Mouse (Mus musculus) layer of hippocampus, postnatal 10 days (tissue): ENCODE results near the gene Phf21a. TPM values are rescaled to one million over a fixed set of nuclear protein-coding genes. Genes with fewer than 3 reads are reported as not detected.
A peak's percentile ranks its signal among the peaks of the same experiment; 100 is the strongest.

Experiments
- DNase-seq, 2 experiments: peaks; one replicate each; pipeline ENCODE4 v3.0.0; 2021; ENCODE audit warnings: low spot score in 2 of 2
- total RNA-seq, 2 experiments: library from RNA; stranded (reverse); gene quantifications; 2 replicates each; pipeline ENCODE4 v1.2.3; 2021

Gene Phf21a
- total RNA-seq, 2 experiments from 2014 or later: 75.5 to 83.7 TPM

- DNase-seq: no peak
Observed at GRCm38 (mm10) chr2:92279398-92279797, 186.5 kb downstream of the Phf21a start.

GRCm38 (mm10) chr2:92285597-92285996 is 192.7 kb downstream of the Phf21a start:
- peak; percentile 43 to 59 for DNase-seq

- DNase-seq: no peak
Observed at GRCm38 (mm10) chr2:92289335-92289734, 196.4 kb downstream of the Phf21a start.

- no peak for DNase-seq
Observed at GRCm38 (mm10) chr2:92291526-92291925, 198.6 kb downstream of the Phf21a start.

GRCm38 (mm10) chr2:92296402-92296801 is 203.5 kb downstream of the Phf21a start:
- DNase-seq: peak; percentile 87 to 88

- no peak for DNase-seq
Observed at GRCm38 (mm10) chr2:92299896-92300295, 207.0 kb downstream of the Phf21a start.

GRCm38 (mm10) chr2:92301849-92302607 is 209.1 kb downstream of the Phf21a start:
- no peak for DNase-seq

- DNase-seq: no peak
Observed at GRCm38 (mm10) chr2:92312542-92312941, 219.6 kb downstream of the Phf21a start.

- no peak for DNase-seq
Observed at GRCm38 (mm10) chr2:92314031-92314430, 221.1 kb downstream of the Phf21a start.

GRCm38 (mm10) chr2:92316652-92317051 is 223.7 kb downstream of the Phf21a start:
- DNase-seq: no peak

- DNase-seq: no peak
Observed at GRCm38 (mm10) chr2:92317228-92317627, 224.3 kb downstream of the Phf21a start.

- DNase-seq: peak in 1 of 2 experiments; percentile 36
Observed at GRCm38 (mm10) chr2:92322669-92323068, 229.8 kb downstream of the Phf21a start.

GRCm38 (mm10) chr2:92325676-92326075 is 232.8 kb downstream of the Phf21a start:
- DNase-seq: no peak

- DNase-seq: no peak
Observed at GRCm38 (mm10) chr2:92326221-92326620, 233.3 kb downstream of the Phf21a start.

- no peak for DNase-seq
Observed at GRCm38 (mm10) chr2:92327601-92328000, 234.7 kb downstream of the Phf21a start.

GRCm38 (mm10) chr2:92328206-92328605 is 235.3 kb downstream of the Phf21a start:
- no peak for DNase-seq

GRCm38 (mm10) chr2:92330840-92331239 is 237.9 kb downstream of the Phf21a start:
- peak; percentile 45 to 46 for DNase-seq

GRCm38 (mm10) chr2:92331410-92331809 is 238.5 kb downstream of the Phf21a start:
- no peak for DNase-seq

- no peak for DNase-seq
Observed at GRCm38 (mm10) chr2:92331871-92332270, 239.0 kb downstream of the Phf21a start.

- no peak for DNase-seq
Observed at GRCm38 (mm10) chr2:92342418-92342817, 249.5 kb downstream of the Phf21a start.

- no peak for DNase-seq
Observed at GRCm38 (mm10) chr2:92347191-92347590, 254.3 kb downstream of the Phf21a start.

GRCm38 (mm10) chr2:92349589-92350425 is 256.9 kb downstream of the Phf21a start:
- DNase-seq: no peak
